Mouse (Mus musculus): ENCODE measurements around the gene Gm8332. TPM values are rescaled to one million over a fixed set of nuclear protein-coding genes. Genes with fewer than 3 reads are reported as not detected.
"Not testable (repeated sequence)": the region's sequence is repeated elsewhere in the genome, so short reads cannot be mapped to it uniquely, and the experiment has no call there.

Gene Gm8332
- not detected for total RNA-seq (2021)
- long read RNA-seq: 0 reads

DNA sequence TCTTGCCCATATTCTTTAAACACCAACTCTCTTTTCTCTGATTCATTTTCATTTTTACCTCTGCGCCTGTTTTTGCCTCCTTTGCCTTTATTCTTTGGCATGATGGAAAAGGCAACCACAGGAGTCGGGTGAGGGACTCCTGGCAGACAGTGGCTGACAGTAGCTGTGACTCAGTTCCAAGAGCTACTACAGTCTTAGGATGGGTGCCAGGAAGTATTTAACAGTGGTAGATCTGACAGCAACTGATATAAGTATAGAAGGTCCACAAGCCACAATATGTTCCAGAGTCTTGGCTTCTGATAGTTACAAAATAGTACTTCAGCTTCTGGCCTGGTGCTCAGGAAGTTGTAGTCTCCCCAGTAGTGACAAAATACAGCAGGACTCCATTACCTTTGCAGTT is at the start of gene Gm8332:
Gene Gm8332, minus strand, starts transcription at position 101 of the 400 bp plus-strand sequence.
- DNase-seq (ENCODE audit: low spot score in 2 of 2): not testable (repeated sequence)

DNA sequence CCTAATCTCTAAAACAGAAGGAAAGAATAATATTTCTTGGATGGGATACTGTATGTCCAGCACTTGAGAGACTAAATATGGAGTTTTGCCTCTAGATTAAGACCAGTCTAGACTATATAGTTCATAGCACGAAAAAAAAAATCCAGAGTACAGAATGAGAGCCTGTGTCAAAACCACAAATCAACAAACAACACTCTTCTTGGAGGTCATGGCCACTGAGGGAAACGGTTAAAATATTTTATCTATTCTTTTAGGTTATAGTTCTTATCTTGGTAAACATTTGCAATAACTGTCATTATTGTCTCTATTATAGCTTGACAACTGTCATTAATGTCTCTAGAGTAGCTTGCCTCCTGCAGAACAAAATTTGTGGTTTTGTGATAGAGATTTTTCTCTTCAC is 47.3 kb upstream of the Gm8332 start:
- DNase-seq (ENCODE audit: low spot score in 2 of 2): not testable (repeated sequence)

DNA sequence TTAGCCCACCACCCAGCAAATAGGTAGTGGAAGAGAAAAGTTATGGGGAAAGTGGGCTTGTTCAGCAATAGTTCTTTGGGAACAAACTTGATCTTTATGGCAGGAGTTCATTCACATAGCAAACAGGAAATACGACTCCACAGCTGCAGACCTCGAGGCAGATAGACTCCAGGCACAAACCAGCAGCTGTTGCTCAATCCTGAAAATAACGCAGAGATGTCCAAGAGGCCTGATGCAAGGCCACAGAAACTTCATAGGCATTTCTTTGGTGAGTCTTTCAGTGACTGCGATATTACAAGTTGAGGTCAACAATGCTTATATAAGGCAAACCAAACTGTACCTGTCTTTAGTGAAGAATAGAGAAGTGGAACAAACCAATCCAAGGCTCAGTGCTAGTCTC is 43.2 kb upstream of the Gm8332 start:
- not testable (repeated sequence) for DNase-seq (ENCODE audit: low spot score in 2 of 2)

DNA sequence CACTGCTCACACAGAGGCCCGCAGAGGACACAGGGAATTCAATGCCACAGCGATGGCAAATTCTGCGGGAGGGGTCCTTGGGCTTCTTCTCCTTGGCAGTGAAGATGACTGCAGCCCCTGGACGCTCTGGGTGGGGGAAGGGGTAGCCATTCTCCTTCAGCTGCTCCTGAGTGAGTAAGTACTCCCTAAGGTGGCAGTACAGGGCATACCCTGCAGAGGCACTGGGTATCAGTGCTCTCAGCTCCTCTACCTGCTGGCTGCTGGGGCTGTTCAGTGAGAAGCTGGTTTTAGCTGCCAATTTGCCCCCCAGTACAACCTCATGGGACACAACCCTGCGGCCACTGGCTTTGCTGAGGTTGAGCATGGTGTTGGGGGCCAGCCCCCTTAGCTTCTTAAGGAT is 35.3 kb upstream of the Gm8332 start:
- not testable (repeated sequence) for DNase-seq (ENCODE audit: low spot score in 2 of 2)

DNA sequence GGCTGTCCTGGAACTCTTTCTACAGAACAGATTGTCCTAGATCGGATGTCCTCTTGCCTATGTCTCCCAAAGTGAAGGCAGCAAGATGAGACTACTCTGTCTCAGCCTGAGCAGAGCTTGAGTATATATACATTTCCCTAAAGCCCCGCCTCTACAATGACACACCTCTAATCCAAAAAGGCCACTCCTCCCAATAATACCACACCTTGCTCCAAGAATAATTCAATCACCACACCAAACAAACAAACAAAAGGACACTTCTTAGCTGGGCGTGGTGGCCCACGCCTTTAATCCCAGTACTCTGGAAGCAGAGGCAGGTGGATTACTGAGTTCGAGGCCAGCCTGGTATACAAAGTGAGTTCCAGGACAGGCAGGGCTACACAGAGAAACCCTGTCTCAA is 24.5 kb upstream of the Gm8332 start, which contains the start of gene Gm5662:
Gene Gm5662, minus strand, starts transcription at position 101 of the 400 bp plus-strand sequence.
- DNase-seq (ENCODE audit: low spot score in 2 of 2): not testable (repeated sequence)

DNA sequence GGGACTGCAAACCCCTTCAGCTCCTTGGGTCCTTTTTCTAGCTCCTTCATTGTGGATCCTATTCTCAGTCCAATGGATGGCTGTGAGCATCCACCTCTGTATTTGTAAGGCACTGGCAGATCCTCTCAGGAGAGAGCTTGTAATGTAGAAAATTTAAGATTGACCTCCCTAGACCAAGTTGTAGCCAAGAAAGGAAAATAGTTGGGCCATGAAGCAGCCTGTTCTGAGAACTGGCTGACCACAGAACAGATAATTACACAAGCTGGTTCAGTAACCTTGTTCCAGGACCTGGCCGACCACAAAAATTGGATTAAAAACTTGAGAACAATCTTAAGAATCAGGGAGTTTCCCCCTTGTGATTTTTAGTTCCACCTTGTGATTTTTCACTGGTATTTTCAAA is 7.3 kb upstream of the Gm8332 start:
- no peak for DNase-seq (ENCODE audit: low spot score in 2 of 2)

DNA sequence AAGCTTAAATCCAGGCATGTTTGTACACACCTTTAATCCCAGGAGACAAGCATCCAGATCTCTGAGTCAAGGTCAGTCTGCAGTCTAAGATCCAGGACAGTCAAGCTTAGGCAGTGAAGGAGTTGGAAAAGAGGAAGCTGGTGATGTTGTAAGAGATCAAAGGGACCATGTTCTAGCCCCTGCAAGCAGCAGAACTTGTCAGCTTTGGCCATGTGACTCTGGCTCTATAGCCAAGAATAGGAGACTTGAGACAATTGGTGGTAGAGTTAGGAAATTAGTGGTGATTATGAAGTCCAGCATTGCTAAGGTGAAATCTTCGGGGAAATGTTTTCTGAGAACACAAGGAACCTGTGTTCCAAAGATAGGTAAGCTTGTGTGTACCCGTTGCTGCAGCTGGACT is 6.0 kb upstream of the Gm8332 start:
- not testable (repeated sequence) for DNase-seq (ENCODE audit: low spot score in 2 of 2)

DNA sequence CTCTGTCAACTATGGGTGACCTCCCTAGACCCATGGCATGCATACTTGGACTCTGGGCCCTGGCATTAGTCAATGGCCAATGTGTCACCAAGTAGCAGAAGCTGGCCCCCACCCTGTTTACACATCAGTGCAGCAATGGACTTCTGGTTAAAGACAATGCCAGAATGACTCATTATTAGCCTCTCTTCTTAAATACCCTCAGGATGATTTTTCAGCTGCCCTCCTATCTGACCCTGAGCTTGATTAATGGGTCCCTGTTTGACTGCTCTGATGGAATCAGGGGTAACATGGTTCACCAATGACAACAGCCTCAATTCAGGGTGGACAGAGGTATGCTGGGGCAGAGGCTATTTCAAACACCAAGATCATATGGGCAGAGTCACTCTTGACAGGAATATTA is 4.1 kb downstream of the Gm8332 start:
- DNase-seq (ENCODE audit: low spot score in 2 of 2): not testable (repeated sequence)

DNA sequence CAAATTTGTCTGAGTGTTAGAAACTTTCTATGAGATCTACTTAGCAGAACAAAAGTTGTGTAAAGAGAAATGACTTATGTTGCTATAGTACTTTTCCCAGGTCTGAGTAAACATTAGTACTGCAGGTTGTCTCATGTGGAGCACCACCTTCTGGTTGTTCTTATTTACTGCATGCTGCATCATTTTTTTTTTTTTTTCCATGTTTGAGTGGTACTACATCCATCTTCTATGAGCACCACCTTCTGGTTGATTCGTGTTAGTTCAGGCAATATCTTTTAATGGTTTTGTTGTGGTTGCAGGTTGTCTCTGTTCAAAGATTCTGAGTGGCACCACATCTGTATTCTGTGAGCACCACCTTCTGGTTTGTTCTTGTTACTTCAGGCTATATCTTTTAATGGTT is 7.0 kb downstream of the Gm8332 start:
- DNase-seq (ENCODE audit: low spot score in 2 of 2): not testable (repeated sequence)

DNA sequence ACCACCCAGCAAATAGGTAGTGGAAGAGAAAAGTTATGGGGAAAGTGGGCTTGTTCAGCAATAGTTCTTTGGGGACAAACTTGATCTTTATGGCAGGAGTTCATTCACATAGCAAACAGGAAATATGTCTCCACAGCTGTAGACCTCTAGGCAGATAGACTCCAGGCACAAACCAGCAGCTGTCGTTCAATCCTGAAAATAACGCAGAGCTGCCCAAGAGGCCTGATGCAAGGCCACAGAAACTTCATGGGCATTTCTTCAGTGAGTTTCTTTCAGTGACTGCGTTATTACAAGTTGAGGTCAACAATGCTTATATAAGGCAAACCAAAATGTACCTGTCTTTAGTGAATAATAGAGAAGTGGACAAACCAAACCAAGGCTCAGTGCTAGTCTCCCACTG is 30.5 kb downstream of the Gm8332 start:
- no peak for DNase-seq (ENCODE audit: low spot score in 2 of 2)

DNA sequence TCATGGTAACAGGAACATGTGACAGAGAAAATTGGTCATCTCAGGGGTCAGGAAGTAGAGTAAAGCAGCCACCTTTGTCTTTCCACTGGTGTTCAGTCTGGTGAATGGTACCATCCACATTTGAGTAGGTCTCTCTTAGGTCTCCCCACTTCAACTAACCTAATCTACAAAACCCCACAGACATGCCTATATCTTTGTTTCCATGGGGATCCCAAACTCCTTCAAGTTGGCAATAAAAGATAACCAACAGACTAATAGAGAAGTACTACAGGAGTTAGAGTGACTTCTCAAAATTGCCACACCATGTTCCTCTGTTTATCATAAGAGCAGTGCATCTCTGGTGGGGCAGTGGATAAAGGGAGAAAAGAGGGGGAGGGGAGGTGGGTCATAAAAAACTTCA is 31.8 kb downstream of the Gm8332 start:
- not testable (repeated sequence) for DNase-seq (ENCODE audit: low spot score in 2 of 2)

DNA sequence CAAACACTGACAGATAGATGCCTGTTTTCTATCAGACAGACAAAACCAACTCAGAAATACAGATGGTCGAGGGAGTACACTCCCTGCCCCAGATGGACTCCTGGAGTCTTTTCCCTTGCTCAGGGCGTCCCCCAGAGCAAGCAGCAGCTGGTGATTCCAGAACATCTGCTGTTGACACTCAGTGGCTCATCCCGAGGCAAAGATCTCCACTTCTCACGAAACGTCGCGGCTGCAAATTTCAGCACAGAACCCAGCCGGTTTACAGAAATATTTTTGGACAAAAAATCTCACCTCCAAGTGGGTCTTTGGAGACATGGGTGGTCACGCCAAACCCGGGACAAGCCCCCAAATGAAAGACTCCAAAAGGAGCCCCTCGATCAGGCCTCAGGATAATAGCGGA is 35.3 kb downstream of the Gm8332 start:
- no peak for DNase-seq (ENCODE audit: low spot score in 2 of 2)

DNA sequence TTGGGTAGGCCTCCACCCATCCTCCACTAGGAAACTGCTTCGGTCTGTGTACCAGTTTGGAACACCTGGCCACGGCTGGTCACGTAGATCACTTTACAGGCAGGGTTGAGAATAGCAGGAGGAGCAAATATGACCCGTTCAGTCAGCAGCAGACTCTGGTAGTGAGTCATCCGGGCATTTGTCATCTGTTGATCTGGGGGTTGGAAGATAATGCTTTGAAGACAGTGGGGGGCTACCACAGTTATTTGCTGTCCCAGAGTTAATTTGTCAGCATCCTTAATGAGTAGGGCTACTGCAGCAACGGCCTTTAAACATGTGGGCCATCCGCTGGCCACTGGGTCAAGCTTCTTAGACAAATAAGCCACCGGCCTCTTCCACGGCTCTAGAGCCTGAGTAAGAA is 38.4 kb downstream of the Gm8332 start:
- not testable (repeated sequence) for DNase-seq (ENCODE audit: low spot score in 2 of 2)

DNA sequence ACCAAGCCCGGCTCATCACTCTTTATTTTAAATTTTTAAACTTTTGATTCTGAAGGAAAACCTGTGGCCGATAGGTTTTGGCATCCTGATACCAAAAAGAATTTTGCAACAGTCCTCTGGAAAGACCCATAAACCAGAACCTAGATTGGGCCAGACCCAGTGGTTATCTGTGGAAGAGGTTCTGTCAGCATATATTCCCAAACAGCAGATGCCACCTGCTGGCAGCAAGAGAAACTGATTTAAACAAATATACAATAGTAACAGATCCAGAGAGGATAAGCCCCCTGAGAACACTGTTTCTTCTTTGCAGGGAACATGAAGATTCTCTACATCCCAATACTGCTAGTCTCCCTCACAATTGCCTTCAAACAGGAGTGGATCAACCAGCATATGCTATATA is 47.0 kb downstream of the Gm8332 start:
- peak in 1 of 2 experiments; percentile 3 for DNase-seq (ENCODE audit: low spot score in 2 of 2)

Other genes starting within 250 kb of the Gm8332 start
- gene Gm2075, start 238.3 kb downstream of the Gm8332 start, total RNA-seq (2021): not detected
- gene Gm6803, start 231.3 kb downstream of the Gm8332 start, total RNA-seq (2021): not detected
- not detected for gene Gm2056, start 223.1 kb downstream of the Gm8332 start, total RNA-seq (2021)
- gene Gm16368, start 166.4 kb downstream of the Gm8332 start, total RNA-seq (2021): not detected
- not detected for gene Gm10436, start 68.0 kb downstream of the Gm8332 start, total RNA-seq (2021)
- gene Gm5662, start 24.4 kb upstream of the Gm8332 start, total RNA-seq (2021): not detected
- gene Gm5039, start 73.9 kb upstream of the Gm8332 start, total RNA-seq (2021): not detected
- 10 to 100 TPM; 32.3 to 32.8 TPM for gene Adck1, start 110.5 kb upstream of the Gm8332 start, total RNA-seq (2021)

Data from layer of hippocampus, adult 18-20 months (tissue).